Mouse (Mus musculus) neural tube, embryonic 14.5 days (tissue): ENCODE measurements around the gene Olfr402. TPM values are rescaled to one million over a fixed set of nuclear protein-coding genes. Genes with fewer than 3 reads are reported as not detected.
"Not testable (repeated sequence)": the region's sequence is repeated elsewhere in the genome, so short reads cannot be mapped to it uniquely, and the experiment has no call there.

Source experiments
- ATAC-seq: fragments of 200-750 bp; cut with Nextera tagmentation; 2 replicates; pipeline ENCODE4 v1.8.0; 2017; ENCODE audit warnings: low read depth, mild to moderate bottlenecking, moderate TSS enrichment, moderate library complexity
- H3K27ac ChIP-seq: fragments of 300-500 bp; sonication (generic); 2 replicates; pipeline ENCODE4 v1.5.1; 2014; ENCODE audit warnings: low read depth, mild to moderate bottlenecking, control low read depth, low read length, moderate library complexity, mixed read lengths
- H3K27me3 ChIP-seq: fragments of 300-500 bp; sonication (generic); 2 replicates; pipeline ENCODE4 v1.6.1; 2014; ENCODE audit warnings: low read length; ENCODE audit not compliant: control insufficient read depth, insufficient read depth
- H3K36me3 ChIP-seq: fragments of 300-500 bp; sonication (generic); 2 replicates; pipeline ENCODE4 v1.6.1; 2014; ENCODE audit warnings: low read length, mixed read lengths; ENCODE audit not compliant: control insufficient read depth, insufficient read depth
- H3K4me1 ChIP-seq: fragments of 300-500 bp; sonication (generic); 2 replicates; pipeline ENCODE4 v1.6.1; 2014; ENCODE audit warnings: low read length; ENCODE audit not compliant: control insufficient read depth, insufficient read depth
- H3K4me2 ChIP-seq: fragments of 300-500 bp; sonication (generic); 2 replicates; pipeline ENCODE4 v1.6.1; 2014; ENCODE audit warnings: mild to moderate bottlenecking, low read depth, low read length, control low read depth
- H3K4me3 ChIP-seq: fragments of 300-500 bp; sonication (generic); 2 replicates; pipeline ENCODE4 v1.5.1; 2014; ENCODE audit warnings: low read depth, low read length, control low read depth, mixed read lengths
- H3K9ac ChIP-seq: fragments of 300-500 bp; sonication (generic); replicated peaks from 2 replicates; pipeline ENCODE4 v1.6.1; 2014; ENCODE audit warnings: low read depth, mild to moderate bottlenecking, control low read depth, low read length, mixed read lengths
- H3K9me3 ChIP-seq: fragments of 300-500 bp; sonication (generic); 2 replicates; pipeline ENCODE4 v1.6.1; 2016; ENCODE audit warnings: low read length; ENCODE audit not compliant: control insufficient read depth
- WGBS: fragments of 180-500 bp; shearing (Covaris S2); extraction: QIAGEN DNeasy Blood & Tissue Kit; methylation state at CpG from one replicate; pipeline ENCODE4 v1.1.7; 2014; 5-methylcytosine and 5-hydroxymethylcytosine counted together
- polyA plus RNA-seq: library from polyadenylated mRNA; unstranded; fragments of >200 nt; fragmentation: Nextera tagmentation; extraction: Ambion mirVana; gene quantifications from 2 replicates; pipeline ENCODE4 v1.2.1, GENCODE M21; 2014

The Olfr402 gene
- polyA plus RNA-seq = not detected in 2 replicates

DNA sequence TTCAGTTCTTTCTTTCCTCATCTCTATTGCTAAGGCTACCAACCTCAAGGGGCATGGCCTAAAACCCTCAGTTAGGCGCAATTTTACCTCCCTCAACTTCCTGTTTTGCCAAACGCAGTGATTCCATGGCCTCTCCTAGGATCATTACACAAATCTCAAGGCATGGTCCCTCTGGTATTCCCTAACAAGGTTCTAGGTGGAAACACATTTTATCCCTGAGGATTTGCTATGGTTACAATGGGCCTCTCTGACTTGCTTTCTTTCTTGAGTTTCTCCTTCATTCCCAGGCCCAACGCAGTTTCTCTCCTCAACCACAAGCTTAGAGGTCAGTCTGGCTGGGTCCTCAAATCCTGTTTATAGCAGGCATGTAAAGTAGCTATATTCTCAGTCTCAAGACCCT is at the start of gene Olfr402:
Gene Olfr402, plus strand, starts transcription at position 301 of the 400 bp plus-strand sequence.
- no peaks in the 10 kb centered on the region for H3K36me3 ChIP-seq
- no peak within 1 kb of the TSS for H3K27ac ChIP-seq
- 65% methylated on average over 3 of the region's 3 CpGs for WGBS
- H3K9ac ChIP-seq = no peak within 1 kb of the TSS
- no peaks in the 10 kb centered on the region for H3K27me3 ChIP-seq
- no peaks in the 10 kb centered on the region for H3K4me1 ChIP-seq
- H3K4me3 ChIP-seq = no peak within 1 kb of the TSS
- no peak within 1 kb of the TSS for H3K4me2 ChIP-seq
- peaks cover 3% of the 10 kb centered on the region; the same call in 1 of the 2 replicates for H3K9me3 ChIP-seq
- ATAC-seq = no peak

DNA sequence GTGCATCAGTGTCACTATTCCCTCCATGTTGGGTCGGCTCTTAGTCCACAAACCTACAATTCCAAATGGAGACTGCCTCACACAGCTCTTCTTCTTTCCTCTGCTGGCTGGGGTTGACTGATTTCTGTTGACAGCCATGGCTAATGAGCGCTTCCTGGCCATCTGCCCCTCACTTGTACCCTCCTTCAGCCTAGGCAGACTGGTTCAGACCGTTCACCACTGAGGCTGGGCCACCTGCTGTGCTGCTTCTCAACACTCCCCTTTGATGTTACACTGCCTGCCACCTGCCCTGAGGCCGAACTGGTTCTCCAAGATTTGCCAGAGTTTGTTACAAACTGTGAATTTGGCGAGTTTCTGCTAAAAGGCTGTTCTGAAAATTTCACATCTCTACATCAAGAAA is 48.3 kb upstream of the Olfr402 start:
- Histone ChIP-seq H3K4me3 (no peak overlapping the region), H3K36me3 (no peaks in the 10 kb centered on the region), H3K4me1 (no peaks in the 10 kb centered on the region), H3K27me3 (no peaks in the 10 kb centered on the region), H3K9me3 (0 out of 2 replicates have a peak, but pooled peaks cover 1% of the 10 kb centered on the region), H3K27ac (no peak overlapping the region), H3K4me2 (no peak overlapping the region), H3K9ac (no peak overlapping the region)
- ATAC-seq = no peak
- 43% methylated on average over 5 of the region's 5 CpGs for WGBS

DNA sequence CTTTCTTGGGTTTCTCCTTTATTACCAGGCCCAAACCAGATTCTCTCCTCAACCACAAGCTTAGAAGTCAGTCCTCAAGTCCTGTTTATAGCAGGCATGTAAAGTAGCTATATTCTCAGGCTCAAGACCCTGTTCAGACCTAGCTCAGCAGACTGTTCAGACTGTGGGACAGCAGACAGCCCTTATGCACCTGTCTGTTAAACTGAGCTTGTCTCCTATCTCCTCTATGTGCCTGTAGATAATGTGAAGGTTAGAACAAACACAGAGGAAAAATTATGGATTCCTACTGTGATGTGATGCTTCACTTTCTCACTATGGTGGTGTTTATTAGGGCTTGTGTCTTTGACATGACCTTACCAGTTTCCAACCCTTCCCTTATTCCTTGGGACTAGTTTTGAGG is 39.9 kb upstream of the Olfr402 start, which contains the start of gene Olfr401:
Gene Olfr401, plus strand, starts transcription at position 301 of the 400 bp plus-strand sequence.
- no peak within 1 kb of the TSS for H3K27ac ChIP-seq
- H3K36me3 ChIP-seq = no peaks in the 10 kb centered on the region
- H3K4me3 ChIP-seq = no peak within 1 kb of the TSS
- H3K4me2 ChIP-seq = no peak within 1 kb of the TSS
- H3K9me3 ChIP-seq = 0 out of 2 replicates have a peak, but pooled peaks cover 3% of the 10 kb centered on the region
- H3K27me3 ChIP-seq = no peaks in the 10 kb centered on the region
- ATAC-seq = no peak
- H3K4me1 ChIP-seq = no peaks in the 10 kb centered on the region
- no peak within 1 kb of the TSS for H3K9ac ChIP-seq

DNA sequence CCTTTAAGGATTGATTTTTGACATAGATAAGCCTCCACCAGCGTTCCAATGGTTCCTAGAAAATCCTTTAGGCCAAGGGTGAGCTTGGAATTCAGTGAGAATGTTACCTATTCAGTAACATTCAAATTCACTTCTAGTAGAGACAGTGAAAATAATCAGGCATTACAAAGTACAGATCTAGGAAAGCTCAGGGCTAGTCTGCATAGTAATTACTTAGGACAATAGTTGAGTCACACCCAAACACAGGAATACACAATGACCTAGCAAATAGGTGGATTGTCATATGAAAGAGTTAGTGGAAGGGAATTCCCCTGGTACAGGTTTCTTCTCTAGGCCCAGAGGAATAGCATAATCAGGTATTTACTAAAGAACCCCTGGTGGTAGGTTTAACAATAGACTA is 13.3 kb upstream of the Olfr402 start:
- not testable (repeated sequence) for H3K9ac ChIP-seq, H3K4me3 ChIP-seq, H3K4me1 ChIP-seq, ATAC-seq, H3K27me3 ChIP-seq, H3K4me2 ChIP-seq, H3K27ac ChIP-seq, H3K36me3 ChIP-seq
- peaks cover 16% of the 10 kb centered on the region for H3K9me3 ChIP-seq
- WGBS = 31% methylated on average over 1 of the region's 1 CpGs

DNA sequence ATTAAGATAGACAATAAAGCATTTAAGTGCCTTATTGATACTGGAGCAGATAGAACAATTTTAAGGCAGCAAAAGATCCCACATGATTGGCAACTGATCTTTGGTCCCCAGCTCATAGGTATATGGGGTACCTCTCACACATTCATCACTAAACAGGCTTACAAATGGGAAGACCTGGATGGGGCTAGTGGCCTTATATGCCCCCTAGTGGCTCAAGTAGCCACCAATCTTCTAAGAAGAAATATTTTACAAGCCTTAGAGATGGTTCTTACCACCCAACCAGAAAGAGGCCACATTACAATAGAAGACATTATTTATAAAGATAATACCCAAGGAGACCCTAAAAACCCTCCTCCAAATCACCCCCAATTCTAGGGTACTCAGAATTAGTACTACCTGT is 7.5 kb upstream of the Olfr402 start:
- H3K4me2 ChIP-seq = no peak overlapping the region
- no peaks in the 10 kb centered on the region for H3K27me3 ChIP-seq
- ATAC-seq = no peak
- no peak overlapping the region for H3K27ac ChIP-seq
- no peak overlapping the region for H3K9ac ChIP-seq
- H3K4me1 ChIP-seq = no peaks in the 10 kb centered on the region
- no peak overlapping the region for H3K4me3 ChIP-seq
- peaks cover 8% of the 10 kb centered on the region for H3K9me3 ChIP-seq
- no peaks in the 10 kb centered on the region for H3K36me3 ChIP-seq

DNA sequence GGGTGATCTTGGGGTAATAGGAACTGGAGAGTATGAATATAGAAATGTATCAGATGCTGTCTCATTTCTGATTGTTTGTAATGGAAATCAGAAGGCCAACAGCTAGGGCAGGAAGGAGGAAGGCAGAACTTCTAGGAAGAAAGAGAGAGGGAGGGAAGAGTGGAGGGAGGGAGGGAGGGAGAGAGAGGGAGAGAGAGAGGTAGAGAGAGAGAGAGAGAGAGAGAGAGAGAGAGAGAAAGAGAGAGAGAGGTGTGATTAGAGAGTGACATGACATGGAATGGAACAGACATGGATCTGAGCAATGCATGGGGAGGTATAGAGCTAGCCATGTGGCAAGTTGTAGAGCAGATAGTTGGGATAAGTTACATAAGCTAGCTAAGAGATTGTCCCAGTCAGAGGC is 15.4 kb downstream of the Olfr402 start:
- H3K4me1 ChIP-seq = no peaks in the 10 kb centered on the region
- no peak overlapping the region for H3K4me2 ChIP-seq
- no peaks in the 10 kb centered on the region for H3K27me3 ChIP-seq
- no peak overlapping the region for H3K27ac ChIP-seq
- H3K36me3 ChIP-seq = no peaks in the 10 kb centered on the region
- no peak overlapping the region for H3K9ac ChIP-seq
- no peak overlapping the region for H3K4me3 ChIP-seq
- no peaks in the 10 kb centered on the region for H3K9me3 ChIP-seq
- ATAC-seq = no peak

DNA sequence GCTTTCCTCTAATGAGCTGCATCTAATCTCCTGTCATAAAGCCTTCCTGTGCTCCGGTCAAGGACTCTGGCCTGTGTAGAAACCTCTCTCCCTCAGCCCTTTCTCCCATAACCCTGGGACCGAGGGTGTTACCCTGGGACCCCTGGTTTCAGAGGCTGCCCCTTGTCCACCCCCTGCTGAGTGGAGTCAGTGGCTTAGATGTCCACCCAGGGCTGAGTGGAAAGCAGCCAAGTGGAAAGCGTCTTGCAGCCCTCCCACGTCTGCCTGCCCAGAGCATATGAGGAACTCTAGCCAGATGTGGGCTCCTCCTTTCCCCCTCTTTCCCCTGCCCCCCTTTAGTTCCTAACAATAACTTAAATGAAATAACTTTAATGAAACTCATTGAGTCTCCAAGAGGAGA is 29.8 kb downstream of the Olfr402 start:
- Histone ChIP-seq H3K27ac (no peak overlapping the region), H3K4me1 (no peaks in the 10 kb centered on the region), H3K9ac (no peak overlapping the region), H3K36me3 (no peaks in the 10 kb centered on the region), H3K27me3 (no peaks in the 10 kb centered on the region), H3K4me2 (no peak overlapping the region), H3K9me3 (no peaks in the 10 kb centered on the region), H3K4me3 (no peak overlapping the region)
- WGBS = 88% methylated on average over 4 of the region's 4 CpGs
- no peak for ATAC-seq

DNA sequence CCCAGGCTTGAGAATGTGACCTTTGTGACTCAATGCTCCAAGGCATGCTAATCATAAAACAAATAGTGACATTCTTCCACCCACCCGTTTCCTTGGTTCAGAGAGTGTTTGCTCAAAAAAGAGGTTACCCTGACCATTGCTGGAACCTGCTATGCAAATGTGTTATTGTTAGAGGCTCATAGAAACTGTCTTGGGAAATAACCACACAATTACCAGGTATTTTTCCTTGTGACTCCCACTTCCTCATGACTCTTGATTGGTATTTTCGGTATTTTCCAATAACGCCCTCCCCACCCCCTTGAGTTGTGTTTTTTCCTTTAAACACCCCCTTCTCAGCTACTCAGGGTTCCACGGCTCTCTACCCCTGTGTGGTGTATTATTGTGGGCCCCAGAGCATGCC is 30.4 kb downstream of the Olfr402 start:
- Histone ChIP-seq H3K4me2 (no peak overlapping the region), H3K27me3 (no peaks in the 10 kb centered on the region), H3K36me3 (no peaks in the 10 kb centered on the region), H3K9ac (no peak overlapping the region), H3K27ac (no peak overlapping the region), H3K4me1 (no peaks in the 10 kb centered on the region), H3K9me3 (no peaks in the 10 kb centered on the region), H3K4me3 (no peak overlapping the region)
- WGBS = 81% methylated on average over 4 of the region's 4 CpGs
- ATAC-seq = no peak

DNA sequence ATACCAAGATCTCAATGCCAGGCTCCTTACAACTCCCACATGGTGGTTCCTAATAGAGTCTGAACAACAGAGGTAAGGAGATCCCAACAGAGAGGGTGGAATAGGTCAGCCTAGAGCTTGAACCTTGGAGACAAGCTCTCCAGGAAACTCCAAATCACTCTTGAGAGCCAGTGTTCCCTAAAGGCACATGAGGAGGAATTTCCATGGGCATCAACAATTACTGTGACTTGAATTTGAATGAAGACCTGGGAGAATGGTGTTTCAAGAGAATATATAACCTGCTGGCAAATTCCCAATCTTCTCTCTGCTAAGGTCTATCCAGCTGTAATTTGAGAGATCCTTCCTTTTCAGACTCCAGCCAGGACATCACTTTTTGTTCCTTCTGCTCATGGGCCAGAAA is 32.6 kb downstream of the Olfr402 start, which contains the start of gene Olfr403:
Gene Olfr403, plus strand, starts transcription at position 301 of the 400 bp plus-strand sequence.
- Histone ChIP-seq H3K9ac (no peak within 1 kb of the TSS), H3K4me2 (no peak within 1 kb of the TSS), H3K9me3 (no peaks in the 10 kb centered on the region), H3K36me3 (no peaks in the 10 kb centered on the region), H3K4me1 (no peaks in the 10 kb centered on the region), H3K27me3 (no peaks in the 10 kb centered on the region), H3K27ac (no peak within 1 kb of the TSS), H3K4me3 (no peak within 1 kb of the TSS)
- ATAC-seq = no peak
